Mouse (Mus musculus) bone marrow, adult 2 months (tissue): ENCODE measurements around the gene Qprt. TPM values are rescaled to one million over a fixed set of nuclear protein-coding genes. Genes with fewer than 3 reads are reported as not detected.

Experiments used
- H3K27ac ChIP-seq: fragments of 200-500 bp; 2 replicates; pipeline ENCODE4 v1.5.1; 2012; ENCODE audit warnings: low read depth, mild to moderate bottlenecking, control low read depth, inconsistent platforms, low read length; ENCODE audit not compliant: control insufficient read depth, poor library complexity, insufficient read depth
- H3K4me1 ChIP-seq: fragments of 200-500 bp; 2 replicates; pipeline ENCODE4 v1.6.1; 2011; ENCODE audit warnings: low read length; ENCODE audit not compliant: control insufficient read depth, insufficient read depth
- H3K4me3 ChIP-seq: fragments of 200-500 bp; replicated peaks from 2 replicates; pipeline ENCODE3; 2011; ENCODE audit warnings: mild to moderate bottlenecking, low read depth, low read length, control low read depth; ENCODE audit not compliant: control insufficient read depth
- CTCF ChIP-seq: fragments of 200-500 bp; IDR thresholded peaks from 2 replicates; pipeline ENCODE4 v1.5.1; 2011; ENCODE audit warnings: low read length, control low read depth; ENCODE audit not compliant: control insufficient read depth, insufficient read depth
- POLR2A ChIP-seq: fragments of 200-500 bp; IDR thresholded peaks from 2 replicates; pipeline ENCODE4 v1.6.1; 2011; ENCODE audit warnings: low read depth, mild to moderate bottlenecking, control low read depth, low read length, borderline replicate concordance; ENCODE audit not compliant: control insufficient read depth
- WGBS: fragments of 180-500 bp; shearing (Covaris S2); methylation state at CpG from one replicate; pipeline ENCODE4 v1.1.7; 2018; 5-methylcytosine and 5-hydroxymethylcytosine counted together
- polyA plus RNA-seq: library from polyadenylated mRNA; stranded (reverse); fragments of >200 nt; gene quantifications from 2 replicates; pipeline ENCODE4 v1.2.4, GENCODE M21; 2011; ENCODE audit warnings: low replicate concordance; ENCODE audit not compliant: missing spikeins, insufficient read depth, insufficient read length

The Qprt gene
- polyA plus RNA-seq, 1 experiment, result 10.6 TPM

GRCm38 (mm10) chr7:127098950-127099349, 23.1 kb downstream of the Qprt start:
- WGBS, result 86% methylated on average over 4 of the region's 4 CpGs

GRCm38 (mm10) chr7:127098521-127098920, 23.5 kb downstream of the Qprt start:
- H3K4me1 ChIP-seq, result peaks cover 2% of the 10 kb centered on the region; the same call in 1 of the 2 replicates
- WGBS, result 78% methylated on average over 5 of the region's 5 CpGs
- no peak overlapping the region for H3K27ac ChIP-seq
- TF ChIP-seq CTCF (no peak), POLR2A (no peak)
- no peak overlapping the region for H3K4me3 ChIP-seq

More at GRCm38 (mm10) chr7:127098950-127099349, 23.1 kb downstream of the Qprt start:
- no peak overlapping the region for H3K27ac ChIP-seq
- TF ChIP-seq POLR2A (no peak), CTCF (no peak)
- H3K4me3 ChIP-seq, result no peak overlapping the region
- peaks cover 3% of the 10 kb centered on the region; the same call in 1 of the 2 replicates for H3K4me1 ChIP-seq

GRCm38 (mm10) chr7:127096456-127096855, 25.6 kb downstream of the Qprt start:
- WGBS, result 95% methylated on average over 7 of the region's 7 CpGs
- H3K27ac ChIP-seq, result no peak overlapping the region
- peaks cover 5% of the 10 kb centered on the region; the same call in 1 of the 2 replicates for H3K4me1 ChIP-seq
- no peak overlapping the region for H3K4me3 ChIP-seq
- TF ChIP-seq CTCF (no peak), POLR2A (no peak)

GRCm38 (mm10) chr7:127093914-127094313, 28.1 kb downstream of the Qprt start:
- Histone ChIP-seq H3K27ac (no peak overlapping the region), H3K4me1 (peaks cover 8% of the 10 kb centered on the region; the same call in 1 of the 2 replicates), H3K4me3 (no peak overlapping the region)
- no peak for TF ChIP-seq CTCF
- TF ChIP-seq POLR2A, result no peak
- 47% methylated on average over 3 of the region's 3 CpGs for WGBS

- peak within 1 kb of the TSS; percentile 89 for H3K27ac ChIP-seq
- WGBS, result 1% methylated on average over 16 of the region's 16 CpGs
- peaks cover 8% of the 10 kb centered on the region; the same call in 1 of the 2 replicates for H3K4me1 ChIP-seq
- TF ChIP-seq CTCF (no peak), POLR2A (peak; percentile 77; the same call in 1 of the 2 replicates)
- H3K4me3 ChIP-seq, result peak within 1 kb of the TSS; percentile 74
Observed at GRCm38 (mm10) chr7:127091114-127091896, 30.7 kb downstream of the Qprt start, which contains the start of gene AI467606. Gene AI467606, plus strand, starts transcription at chr7:127091359.

GRCm38 (mm10) chr7:127090154-127091113, 31.6 kb downstream of the Qprt start:
- 12% methylated on average over 20 of the region's 20 CpGs for WGBS
- H3K4me1 ChIP-seq, result peaks cover 6% of the 10 kb centered on the region; the same call in 1 of the 2 replicates
- peak overlapping the region; percentile 50 for H3K4me3 ChIP-seq
- no peak for TF ChIP-seq CTCF
- TF ChIP-seq POLR2A, result no peak
- H3K27ac ChIP-seq, result peak overlapping the region; percentile 89

GRCm38 (mm10) chr7:127088901-127089845, 32.9 kb downstream of the Qprt start:
- WGBS, result 5% methylated on average over 27 of the region's 27 CpGs
- H3K27ac ChIP-seq, result peak overlapping the region; percentile 86
- H3K4me3 ChIP-seq, result peak overlapping the region; percentile 40
- H3K4me1 ChIP-seq, result peaks cover 8% of the 10 kb centered on the region; the same call in 1 of the 2 replicates
- TF ChIP-seq CTCF, result no peak
- TF ChIP-seq POLR2A, result peak; percentile 48; the same call in 1 of the 2 replicates
